Mouse (Mus musculus): ENCODE data around the gene Bex6. TPM values are rescaled to one million over a fixed set of nuclear protein-coding genes. Genes with fewer than 3 reads are reported as not detected.
"Not testable (repeated sequence)": the region's sequence is repeated elsewhere in the genome, so short reads cannot be mapped to it uniquely, and the experiment has no call there.

The Bex6 gene
- total and polyA plus RNA-seq, 2 experiments = not detected

DNA sequence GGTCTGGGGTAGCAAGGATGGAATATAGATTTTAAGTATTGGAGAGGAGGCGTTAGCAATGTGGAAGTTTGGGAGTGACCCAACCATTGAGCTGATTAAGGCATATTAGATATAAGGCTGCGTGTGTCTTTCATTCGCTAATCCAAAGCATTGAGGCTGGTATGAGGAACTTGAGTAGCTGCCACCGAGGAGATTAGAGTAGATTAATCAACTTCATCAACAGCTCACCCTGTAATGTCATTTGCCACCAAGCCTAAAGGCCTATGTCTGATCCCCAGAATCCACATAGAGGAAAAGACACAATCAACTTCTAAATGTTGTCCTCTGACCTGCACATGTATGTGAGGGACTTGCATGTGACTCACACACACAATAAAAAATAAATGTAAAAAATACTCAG lies 42.2 kb downstream of the Bex6 start:
- Histone ChIP-seq H3K4me1 (ENCODE audit: control insufficient read depth, insufficient read depth, low read length) (no peaks in the 10 kb centered on the region), H3K9ac (ENCODE audit: low read depth, low read length) (no peak overlapping the region), H3K36me3 (ENCODE audit: control insufficient read depth, insufficient read depth, low read length) (no peaks in the 10 kb centered on the region), H3K27ac (replicated peaks; ENCODE audit: insufficient read depth, low read depth, low read length) (no peak overlapping the region), H3K79me2 (ENCODE audit: control insufficient read depth, insufficient read depth, low read length) (no peaks in the 10 kb centered on the region), H3K27me3 (ENCODE audit: control insufficient read depth, insufficient read depth, low read length) (no peaks in the 10 kb centered on the region), H3K4me3 (ENCODE audit: insufficient read depth, low read depth, low read length) (no peak overlapping the region)
- WGBS = 85% methylated on average over 4 of the region's 4 CpGs
- no peak for DNase-seq (ENCODE audit: extremely low read depth, low read depth, low spot score)
- no peak for TF ChIP-seq POLR2A (IDR thresholded peaks at IDR 0.05; ENCODE audit: extremely low read depth, insufficient read depth, low read length)
- no peak for TF ChIP-seq CTCF (IDR thresholded peaks at IDR 0.05; ENCODE audit: low read depth, low read length)

GRCm38 (mm10) chr16:32222399-32222798 lies 42.8 kb downstream of the Bex6 start:
- TF ChIP-seq POLR2A (IDR thresholded peaks at IDR 0.05; ENCODE audit: extremely low read depth, insufficient read depth, low read length) (no peak), CTCF (IDR thresholded peaks at IDR 0.05; ENCODE audit: low read depth, low read length) (no peak)
- no peaks in the 10 kb centered on the region for H3K36me3 ChIP-seq (ENCODE audit: control insufficient read depth, insufficient read depth, low read length)
- no peaks in the 10 kb centered on the region for H3K4me1 ChIP-seq (ENCODE audit: control insufficient read depth, insufficient read depth, low read length)
- DNase-seq (ENCODE audit: extremely low read depth, low read depth, low spot score) = no peak
- H3K9ac ChIP-seq (ENCODE audit: low read depth, low read length) = no peak overlapping the region
- no peaks in the 10 kb centered on the region for H3K79me2 ChIP-seq (ENCODE audit: control insufficient read depth, insufficient read depth, low read length)
- no peak overlapping the region for H3K4me3 ChIP-seq (ENCODE audit: insufficient read depth, low read depth, low read length)
- no peaks in the 10 kb centered on the region for H3K27me3 ChIP-seq (ENCODE audit: control insufficient read depth, insufficient read depth, low read length)
- no peak overlapping the region for H3K27ac ChIP-seq (replicated peaks; ENCODE audit: insufficient read depth, low read depth, low read length)

DNA sequence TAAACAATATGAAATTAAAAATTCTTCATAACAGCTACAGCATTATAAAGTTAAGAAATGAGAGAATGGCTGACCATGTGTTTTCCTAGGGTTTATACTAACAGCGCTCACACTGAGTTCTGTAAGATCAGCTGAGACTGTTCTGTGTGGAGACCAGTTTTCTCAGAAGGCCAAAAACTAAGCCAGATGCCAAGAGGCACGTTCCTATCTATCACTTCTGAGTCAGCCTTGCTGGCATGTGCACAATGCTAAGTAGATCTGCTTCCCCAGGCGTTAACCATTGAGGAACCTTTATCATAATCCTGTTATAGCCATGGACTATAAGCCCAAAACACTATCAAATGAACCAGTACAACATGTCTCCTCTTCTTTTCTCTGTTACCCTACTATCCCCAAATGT lies 52.4 kb downstream of the Bex6 start:
- not testable (repeated sequence) for H3K9ac ChIP-seq (ENCODE audit: low read depth, low read length); H3K79me2 ChIP-seq (ENCODE audit: control insufficient read depth, insufficient read depth, low read length); DNase-seq (ENCODE audit: extremely low read depth, low read depth, low spot score); H3K4me3 ChIP-seq (ENCODE audit: insufficient read depth, low read depth, low read length); H3K4me1 ChIP-seq (ENCODE audit: control insufficient read depth, insufficient read depth, low read length); H3K27me3 ChIP-seq (ENCODE audit: control insufficient read depth, insufficient read depth, low read length); H3K27ac ChIP-seq (replicated peaks; ENCODE audit: insufficient read depth, low read depth, low read length)
- WGBS = 67% methylated on average over 3 of the region's 3 CpGs
- H3K36me3 ChIP-seq (ENCODE audit: control insufficient read depth, insufficient read depth, low read length) = peaks cover 13% of the 10 kb centered on the region

Other genes starting within 250 kb of the Bex6 start
- gene Pigz, start 246.0 kb upstream of the Bex6 start, total RNA-seq (2014; rRNA removed) = 0.18 and 0.47 TPM in 2 replicates
- gene Pigz, start 246.0 kb upstream of the Bex6 start, polyA plus RNA-seq (2012; rRNA removed) = 0.15 and 0.33 TPM in 2 replicates
- 25.3 and 34.6 TPM in 2 replicates for gene 0610012G03Rik, start 231.3 kb upstream of the Bex6 start, total RNA-seq (2014; rRNA removed)
- gene 0610012G03Rik, start 231.3 kb upstream of the Bex6 start, polyA plus RNA-seq (2012; rRNA removed) = 61.1 and 63.2 TPM in 2 replicates
- gene Ncbp2, start 231.3 kb upstream of the Bex6 start, total RNA-seq (2014; rRNA removed) = 8.4 and 10.5 TPM in 2 replicates
- 6.9 and 8.4 TPM in 2 replicates for gene Ncbp2, start 231.3 kb upstream of the Bex6 start, polyA plus RNA-seq (2012; rRNA removed)
- 10.8 and 12.8 TPM in 2 replicates for gene Senp5, start 176.5 kb upstream of the Bex6 start, total RNA-seq (2014; rRNA removed)
- 3.6 and 3.7 TPM in 2 replicates for gene Senp5, start 176.5 kb upstream of the Bex6 start, polyA plus RNA-seq (2012; rRNA removed)
- gene Pak2, start 100.5 kb upstream of the Bex6 start, total RNA-seq (2014; rRNA removed) = 11.0 and 11.8 TPM in 2 replicates
- 5.8 and 6.3 TPM in 2 replicates for gene Pak2, start 100.5 kb upstream of the Bex6 start, polyA plus RNA-seq (2012; rRNA removed)
- 37.7 and 40.5 TPM in 2 replicates for gene Pigx, start 80.1 kb upstream of the Bex6 start, total RNA-seq (2014; rRNA removed)
- 17.5 and 19.0 TPM in 2 replicates for gene Pigx, start 80.1 kb upstream of the Bex6 start, polyA plus RNA-seq (2012; rRNA removed)
- 6.0 and 6.5 TPM in 2 replicates for gene Cep19, start 80.0 kb upstream of the Bex6 start, total RNA-seq (2014; rRNA removed)
- 7.6 and 10.1 TPM in 2 replicates for gene Cep19, start 80.0 kb upstream of the Bex6 start, polyA plus RNA-seq (2012; rRNA removed)
- 4.1 and 5.3 TPM in 2 replicates for gene Nrros, start 14.2 kb upstream of the Bex6 start, total RNA-seq (2014; rRNA removed)
- 3.1 and 5.9 TPM in 2 replicates for gene Nrros, start 14.2 kb upstream of the Bex6 start, polyA plus RNA-seq (2012; rRNA removed)
- gene Fbxo45, start 67.3 kb downstream of the Bex6 start, total RNA-seq (2014; rRNA removed) = 4.4 and 4.5 TPM in 2 replicates
- gene Fbxo45, start 67.3 kb downstream of the Bex6 start, polyA plus RNA-seq (2012; rRNA removed) = 1.8 and 2.1 TPM in 2 replicates
- gene Wdr53, start 67.4 kb downstream of the Bex6 start, total RNA-seq (2014; rRNA removed) = 11.3 and 14.6 TPM in 2 replicates
- 3.7 and 4.1 TPM in 2 replicates for gene Wdr53, start 67.4 kb downstream of the Bex6 start, polyA plus RNA-seq (2012; rRNA removed)
- not detected in 2 replicates for gene Smco1, start 91.6 kb downstream of the Bex6 start, total RNA-seq (2014; rRNA removed)
- not detected in 2 replicates for gene Smco1, start 91.6 kb downstream of the Bex6 start, polyA plus RNA-seq (2012; rRNA removed)
- gene Rnf168, start 97.6 kb downstream of the Bex6 start, total RNA-seq (2014; rRNA removed) = 6.2 and 7.3 TPM in 2 replicates
- gene Rnf168, start 97.6 kb downstream of the Bex6 start, polyA plus RNA-seq (2012; rRNA removed) = 5.1 and 6.2 TPM in 2 replicates
- 29.7 and 36.8 TPM in 2 replicates for gene Ubxn7, start 152.4 kb downstream of the Bex6 start, total RNA-seq (2014; rRNA removed)
- 1.9 and 2.1 TPM in 2 replicates for gene Ubxn7, start 152.4 kb downstream of the Bex6 start, polyA plus RNA-seq (2012; rRNA removed)
- not detected in 2 replicates for gene Tm4sf19, start 220.7 kb downstream of the Bex6 start, total RNA-seq (2014; rRNA removed)
- gene Tm4sf19, start 220.7 kb downstream of the Bex6 start, polyA plus RNA-seq (2012; rRNA removed) = not detected in 2 replicates
- gene Tctex1d2, start 239.9 kb downstream of the Bex6 start, total RNA-seq (2014; rRNA removed) = 1.4 and 2.2 TPM in 2 replicates
- 1.7 and 2.1 TPM in 2 replicates for gene Tctex1d2, start 239.9 kb downstream of the Bex6 start, polyA plus RNA-seq (2012; rRNA removed)